Mouse (Mus musculus): ENCODE measurements at regions not wholly inside any gene's neighbourhood (a gene's known extent, or its start where the extent isn't known, plus 50 kb on each side); places are given as distances from the start of the nearest gene placed in this dataset.
"Not testable (repeated sequence)": the region's sequence is repeated elsewhere in the genome, so short reads cannot be mapped to it uniquely, and the experiment has no call there.

DNA sequence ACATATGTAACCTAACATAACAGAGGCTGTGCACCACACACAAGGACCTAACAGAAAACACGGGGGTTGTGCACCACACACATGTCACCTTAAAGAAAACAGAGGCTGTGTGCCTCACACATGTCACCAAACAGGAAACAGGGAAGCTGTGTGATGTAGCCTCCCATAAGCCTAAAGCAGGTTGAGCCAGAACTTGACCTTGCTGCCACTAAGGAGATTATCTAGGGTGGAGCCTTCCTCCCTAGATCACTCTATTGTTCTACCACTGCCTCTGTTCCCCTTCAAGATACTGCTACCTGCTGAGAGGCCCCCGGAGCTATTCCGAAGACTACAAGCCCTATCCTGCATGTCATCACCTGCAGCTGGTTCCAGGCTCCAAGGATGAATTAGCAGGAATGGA, 100.1 kb upstream of the Thrb start:
- DNase-seq, result not testable (repeated sequence)

DNA sequence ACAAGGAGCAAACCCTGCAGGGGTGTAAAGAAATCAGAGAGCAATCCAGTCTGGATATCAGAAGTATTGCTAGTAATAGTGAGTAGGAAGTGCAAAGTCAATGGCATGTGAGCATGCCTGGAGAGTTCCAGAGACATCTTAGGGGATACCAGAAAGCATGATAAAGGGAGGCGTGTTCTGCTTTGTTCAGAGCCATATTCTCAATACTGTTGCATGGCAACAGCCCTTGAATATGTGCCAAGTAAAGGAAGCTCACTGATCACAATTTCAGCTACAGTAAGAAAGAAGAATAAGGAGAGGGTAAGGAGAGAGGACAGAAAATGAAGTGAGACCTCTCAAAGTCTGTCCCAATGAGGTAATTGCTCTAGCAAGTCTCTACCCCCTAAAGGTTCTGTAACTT, 92.1 kb upstream of the Thrb start:
- no peak for DNase-seq

DNA sequence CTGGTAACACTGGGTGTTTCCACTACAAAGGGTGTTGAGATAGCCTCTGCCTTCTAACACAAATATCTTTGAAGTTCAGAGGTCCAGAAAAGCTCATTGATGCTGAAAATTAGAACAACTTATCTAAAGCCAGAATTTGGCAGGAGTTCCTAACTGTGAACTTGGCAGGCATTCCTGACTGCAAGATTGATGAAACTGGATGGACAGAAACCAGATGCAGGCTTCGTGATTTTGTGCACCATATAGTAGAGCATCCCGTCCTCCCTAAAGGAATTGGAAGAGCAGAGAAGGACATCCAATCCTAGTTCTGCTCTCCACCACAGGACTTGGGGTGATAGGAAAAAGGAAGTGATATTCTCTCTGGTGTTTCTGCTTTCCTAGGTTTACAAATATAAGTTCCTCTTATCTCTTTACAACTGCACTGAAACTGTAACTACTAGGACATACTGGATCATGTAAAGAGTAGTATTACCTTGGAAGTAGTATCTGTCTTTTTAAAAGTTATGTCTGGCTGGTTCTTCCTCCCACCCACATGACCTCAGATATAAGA, 90.9 kb upstream of the Thrb start:
- DNase-seq, result no peak

DNA sequence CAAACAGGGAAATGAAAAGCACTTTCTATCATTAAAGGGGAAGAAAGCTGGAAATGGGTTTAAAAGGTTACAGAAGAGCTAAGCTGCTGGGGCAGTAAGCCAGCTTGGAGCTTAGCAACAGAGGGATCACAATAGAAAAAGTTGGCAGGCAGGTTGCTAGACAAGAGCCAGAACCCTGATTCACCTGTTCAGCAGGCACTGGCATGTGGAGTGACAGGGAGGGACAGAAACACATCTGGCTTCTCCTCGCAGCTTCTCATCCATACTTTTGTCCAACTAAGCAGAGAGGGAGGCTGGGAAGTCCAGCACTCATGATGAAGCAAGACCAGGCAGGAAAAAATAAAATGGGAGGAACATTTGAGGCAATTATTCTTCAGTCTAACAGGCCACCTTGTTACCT, 81.3 kb upstream of the Thrb start:
- no peak for DNase-seq

DNA sequence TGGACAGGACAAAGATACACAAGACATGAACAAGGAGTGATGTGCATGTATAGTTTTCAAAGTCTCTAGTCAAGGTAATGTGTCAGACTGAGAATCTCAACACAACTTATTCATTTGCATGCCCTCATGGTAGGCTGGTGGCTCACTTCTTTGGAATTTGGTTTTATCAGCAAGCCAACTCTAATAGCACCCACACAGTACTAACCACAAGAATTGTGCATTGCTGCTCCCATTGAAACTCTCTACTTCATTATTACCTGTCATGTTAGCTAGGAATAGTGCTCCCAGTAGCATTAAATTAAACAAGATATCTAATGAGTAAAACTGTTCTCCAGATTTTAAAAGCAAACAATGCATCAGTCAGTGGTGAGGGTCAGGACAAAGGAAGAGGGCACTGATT, 70.5 kb upstream of the Thrb start:
- no peak for DNase-seq

DNA sequence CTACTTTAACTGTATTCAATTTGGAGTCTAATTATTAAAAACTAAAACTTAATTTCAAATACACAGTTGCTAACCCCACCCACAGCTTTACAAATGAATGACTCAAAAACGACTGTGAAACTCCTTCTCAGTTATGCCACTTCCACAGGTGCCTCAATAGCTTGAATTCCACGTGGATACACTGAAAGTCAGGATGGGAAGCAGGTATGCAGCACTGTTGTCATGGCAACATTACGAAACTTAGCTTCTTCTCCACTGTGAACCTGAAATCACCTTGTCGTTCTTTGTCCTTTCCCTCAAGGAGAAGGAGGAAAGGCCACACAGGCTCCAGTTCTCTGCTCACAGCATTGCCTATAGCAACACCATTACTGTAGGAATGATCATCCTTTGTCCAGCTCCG, 60.5 kb upstream of the Thrb start:
- DNase-seq, result no peak

DNA sequence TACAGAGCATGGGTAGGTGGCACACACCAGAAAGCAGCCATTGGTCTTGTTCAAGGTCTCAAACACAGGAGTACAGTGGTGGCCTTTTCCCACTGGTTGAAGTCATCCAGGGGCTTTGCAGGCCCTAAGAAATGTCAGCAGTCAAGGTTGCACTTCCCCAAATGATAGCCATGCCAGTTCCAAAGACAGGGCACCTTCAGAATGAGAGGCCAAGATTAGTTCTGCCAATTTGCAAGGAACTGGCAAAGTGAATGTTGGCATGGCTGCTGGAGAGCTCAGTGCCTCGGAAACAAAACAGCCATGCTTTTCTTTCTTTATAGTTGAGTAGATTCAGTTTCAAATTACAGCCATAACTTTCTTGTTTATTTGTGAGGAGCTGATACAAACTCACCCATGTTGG, 57.7 kb upstream of the Thrb start:
- DNase-seq, result no peak

DNA sequence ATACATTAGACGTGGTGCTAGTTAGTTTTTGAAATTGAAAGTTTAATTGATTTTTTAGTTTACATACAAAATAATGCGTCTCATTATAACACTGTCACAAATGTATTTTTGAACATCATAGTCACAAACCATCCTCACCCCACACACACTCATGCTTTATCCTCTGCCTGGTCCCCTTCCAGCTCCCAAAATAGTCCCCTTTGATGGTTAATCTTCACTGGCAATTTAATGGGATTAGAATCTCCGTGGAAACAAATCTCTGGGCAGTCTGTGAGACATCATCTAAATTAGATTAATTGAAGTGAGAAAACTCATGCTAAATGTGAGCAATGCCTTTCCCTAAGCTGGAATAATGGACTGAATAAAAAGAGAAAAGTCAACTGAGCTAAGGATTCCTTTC, 54.0 kb upstream of the Thrb start:
- DNase-seq, result no peak

DNA sequence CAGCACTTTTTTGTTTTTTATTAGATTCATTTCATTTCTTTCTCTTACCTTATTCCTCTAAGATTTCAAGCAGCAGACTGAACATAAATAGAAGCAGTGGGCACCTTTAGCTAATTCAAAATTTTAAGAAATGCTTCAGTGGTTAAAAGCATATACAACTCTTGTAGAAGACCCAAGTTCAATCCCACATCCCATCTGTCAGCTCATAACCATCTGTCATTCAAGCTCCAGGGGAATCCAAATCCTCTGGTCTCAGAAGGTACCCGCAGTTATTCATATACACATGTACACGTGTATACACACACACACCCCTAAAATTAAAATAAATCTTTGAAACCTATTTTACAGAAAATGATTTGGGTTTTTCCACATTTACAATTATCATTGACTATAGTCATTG, 52.9 kb upstream of the Thrb start:
- no peak for DNase-seq

Measured in spleen, adult 18-20 months (tissue).